Mouse (Mus musculus) ES-E14 (cell line): Measurements from ENCODE around the gene Hoxa5.

Experiments
- ZC3H11A ChIP-seq: IDR thresholded peaks from 2 replicates; pipeline ENCODE4 v1.6.1; 2012; ENCODE audit warnings: low read depth, mild to moderate bottlenecking, inconsistent platforms, low read length, borderline replicate concordance
- ZNF384 ChIP-seq: IDR thresholded peaks from 2 replicates; pipeline ENCODE4 v1.6.1; 2012; ENCODE audit warnings: low read depth, low read length, inconsistent platforms

DNA sequence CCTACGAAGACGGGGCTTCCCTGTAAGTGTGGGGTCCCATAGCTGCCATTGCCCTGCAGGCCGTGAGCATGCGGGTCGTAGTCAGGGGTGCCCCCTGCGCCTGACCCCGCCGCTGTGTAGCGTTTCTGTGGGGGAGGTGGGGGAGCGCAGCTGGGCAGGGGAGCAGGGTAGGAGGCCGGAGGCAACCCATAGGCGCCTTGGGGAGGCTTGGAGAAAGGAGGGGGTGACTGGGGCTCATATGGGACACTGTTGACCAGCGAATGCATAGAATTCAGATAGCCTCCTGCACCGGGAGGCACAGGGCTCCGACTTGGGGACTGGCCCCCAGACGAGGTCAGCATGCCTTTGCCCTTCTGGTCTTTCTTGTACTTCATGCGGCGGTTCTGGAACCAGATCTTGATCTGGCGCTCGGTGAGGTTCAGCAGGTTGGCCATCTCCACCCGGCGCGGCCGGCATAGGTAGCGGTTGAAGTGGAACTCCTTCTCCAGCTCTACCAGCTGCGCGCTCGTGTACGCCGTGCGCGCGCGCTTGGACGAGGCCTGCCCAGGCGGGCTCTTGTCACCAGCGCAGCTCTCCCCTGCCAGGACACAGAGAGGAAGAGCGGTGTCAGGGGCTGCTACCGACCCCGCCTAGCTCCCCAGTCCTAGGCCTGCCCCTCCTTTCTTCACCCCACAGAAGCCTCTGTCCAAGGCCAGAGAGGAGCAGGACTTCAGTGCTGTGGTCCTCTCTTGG lies 34.1 kb downstream of the Hoxa5 start:
- TF ChIP-seq ZNF384: no peak
- TF ChIP-seq ZC3H11A: no peak
